Mouse (Mus musculus) inflammation-experienced regulatory T-cells (primary cell): ENCODE measurements around the gene Chn1. TPM values are rescaled to one million over a fixed set of nuclear protein-coding genes. Genes with fewer than 3 reads are reported as not detected.

Experiments
- polyA plus RNA-seq, 2 experiments: library from polyadenylated mRNA; unstranded; fragments of 100-300 nt; shearing (Covaris generic); gene quantifications; one replicate each; pipeline ENCODE4 v1.2.1; 2017

Gene Chn1
- polyA plus RNA-seq: under 1 TPM in 1 of 2 experiments, not detected in 1; 0.92 TPM

GRCm38 (mm10) chr2:73774786-73775682 is at the start of gene Chn1:
TSS of gene Chn1 (minus strand) at chr2:73775346.

GRCm38 (mm10) chr2:73580166-73580565 is 195.0 kb downstream of the Chn1 start, which contains the start of gene Chrna1:
TSS of gene Chrna1 (minus strand) at chr2:73580338.

Other genes with a start within 250 kb of the Chn1 start
- gene Wipf1, start 245.6 kb downstream of the Chn1 start, polyA plus RNA-seq: 100 to 1,000 TPM in 1 of 2 experiments, 10 to 100 TPM in 1; 98.0 to 111 TPM
- gene Chrna1, start 195.0 kb downstream of the Chn1 start, polyA plus RNA-seq: not detected
- gene Atf2, start 117.3 kb upstream of the Chn1 start, polyA plus RNA-seq: 10 to 100 TPM; 75.1 to 79.1 TPM
- 100 to 1,000 TPM; 498 to 567 TPM for gene Atp5g3, start 136.0 kb upstream of the Chn1 start, polyA plus RNA-seq